Mouse (Mus musculus): ENCODE data around the gene Slc16a4.

DNA sequence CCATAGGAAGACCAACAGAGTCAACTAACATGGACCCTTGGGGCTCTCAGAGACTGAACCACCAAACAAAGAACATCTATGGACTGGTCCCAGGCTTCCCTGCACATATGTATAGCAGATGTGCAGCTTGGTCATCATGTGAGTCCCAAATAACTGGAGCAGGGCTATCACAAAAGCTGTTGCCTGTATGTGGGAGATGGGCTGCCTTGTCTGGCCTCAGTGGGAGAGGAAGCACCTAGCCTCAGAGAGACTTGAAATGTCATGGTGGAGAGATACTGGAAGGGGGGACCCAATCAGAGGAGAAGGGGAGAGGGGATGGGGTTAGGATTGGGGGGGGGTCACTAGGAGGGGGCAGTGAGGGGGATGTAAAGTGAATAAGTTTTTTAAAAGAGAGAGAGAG is 3.7 kb upstream of the Slc16a4 start:
- no peak for TF ChIP-seq CTCF (IDR thresholded peaks at IDR 0.05; ENCODE audit: extremely low read depth, insufficient read depth, low read length)
- TF ChIP-seq POLR2A (IDR thresholded peaks at IDR 0.05; ENCODE audit: extremely low read depth, insufficient read depth, low read length), result no peak

All from cortical plate, adult 2 months (tissue).